12 mouse cellular contexts compared by ENCODE assay signal in the genomic region with DNA sequence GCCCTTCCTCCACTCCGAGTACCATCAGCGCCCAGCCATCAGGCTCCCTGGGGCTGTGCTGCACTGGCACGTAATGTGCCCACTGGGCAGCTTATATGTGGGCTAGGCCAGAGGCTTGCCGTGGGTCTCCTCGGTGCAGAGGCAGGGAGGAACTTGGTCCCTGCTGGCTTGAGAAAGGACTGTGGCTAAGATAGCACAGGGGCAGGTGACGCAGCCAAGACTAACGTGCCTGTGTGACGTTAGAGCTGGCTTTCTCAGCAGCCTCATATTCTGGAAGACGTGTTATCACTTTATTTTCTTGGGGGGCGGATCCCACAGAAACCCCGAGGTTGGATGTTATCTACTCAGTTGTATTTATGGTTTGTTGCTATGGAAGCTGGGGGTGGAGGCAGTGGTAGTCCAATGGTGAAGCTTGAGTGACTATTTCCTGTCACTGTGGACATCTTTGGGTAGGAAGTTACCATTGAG. TPM values are rescaled to one million over a fixed set of nuclear protein-coding genes. Genes with fewer than 3 reads are reported as not detected.
DNase-seq lines count a peak whose midpoint lies in the region; ATAC-seq and TF ChIP-seq lines count a peak whose summit lies in the region.
"Had no signal": no experiment of that assay in that cellular context is flagged by ENCODE, and none has a peak within 500 bp of the region (broad histone marks: within the 10 kb centered on the region; RNA-seq: fewer than 3 reads in every experiment).

No protein-coding gene starts in this region.

- no peak overlapping the region for H3K9ac ChIP-seq in intestine, postnatal 0 days (ENCODE audit: low read depth, low read length)
- H3K9ac ChIP-seq in intestine, embryonic 15.5 days, result no peak overlapping the region
- no peak overlapping the region for H3K9ac ChIP-seq in heart, embryonic 16.5 days (ENCODE audit: low read length)
- no peak overlapping the region for H3K9ac ChIP-seq in hindbrain, embryonic 12.5 days
- H3K9ac ChIP-seq: embryonic facial prominence, embryonic 15.5 days had no signal

- ATAC-seq in intestine, postnatal 0 days, result peak; percentile 18; the same call in 1 of the 2 replicates
- ATAC-seq in intestine, embryonic 15.5 days, result no peak
- ATAC-seq in activated CD4-positive, CD25-positive, alpha-beta regulatory T cell, adult 4 months, result peak; percentile 52
- 0 out of 2 replicates have a peak, but pooled peaks have one; percentile 16 for ATAC-seq in heart, embryonic 16.5 days (replicated peaks; ENCODE audit: extremely low read depth, insufficient read depth, low FRiP score)
- ATAC-seq in megakaryocyte progenitor cell, adult 5-6 weeks (replicated peaks; ENCODE audit: poor library complexity), result peak; percentile 93
- no peak for ATAC-seq in hindbrain, embryonic 12.5 days (ENCODE audit: low FRiP score)

- H3K27ac ChIP-seq in intestine, postnatal 0 days (ENCODE audit: low read depth, low read length), result peak overlapping the region; percentile 11; the same call in 1 of the 2 replicates
- no peak overlapping the region for H3K27ac ChIP-seq in intestine, embryonic 15.5 days
- H3K27ac ChIP-seq in heart, embryonic 16.5 days (ENCODE audit: low read length), result peak overlapping the region; percentile 8; the same call in 1 of the 2 replicates
- no peak overlapping the region for H3K27ac ChIP-seq in layer of hippocampus, adult 2 months
- H3K27ac ChIP-seq in hindbrain, embryonic 12.5 days, result no peak overlapping the region
- H3K27ac ChIP-seq: embryonic facial prominence, embryonic 15.5 days; left cerebral cortex, adult 2 months had no signal

- 61% methylated on average over 11 of the region's 11 CpGs for WGBS in intestine, postnatal 0 days
- WGBS in intestine, embryonic 15.5 days, result 67% methylated on average over 11 of the region's 11 CpGs
- WGBS in heart, embryonic 16.5 days, result 59% methylated on average over 11 of the region's 11 CpGs
- 92% methylated on average over 11 of the region's 11 CpGs for WGBS in hindbrain, embryonic 12.5 days

- H3K9me3 ChIP-seq in intestine, postnatal 0 days (ENCODE audit: control insufficient read depth), result no peaks in the 10 kb centered on the region
- H3K9me3 ChIP-seq in intestine, embryonic 15.5 days, result no peaks in the 10 kb centered on the region
- H3K9me3 ChIP-seq in heart, embryonic 16.5 days (replicated peaks; ENCODE audit: control insufficient read depth, low read length), result no peaks in the 10 kb centered on the region; the same call in 1 of the 2 replicates
- H3K9me3 ChIP-seq in hindbrain, embryonic 12.5 days (replicated peaks), result no peaks in the 10 kb centered on the region
- H3K9me3 ChIP-seq: embryonic facial prominence, embryonic 15.5 days had no signal

- peaks cover 11% of the 10 kb centered on the region; the same call in 1 of the 2 replicates for H3K36me3 ChIP-seq in intestine, postnatal 0 days (ENCODE audit: control insufficient read depth, insufficient read depth)
- H3K36me3 ChIP-seq in intestine, embryonic 15.5 days, result peaks cover 6% of the 10 kb centered on the region
- H3K36me3 ChIP-seq in heart, embryonic 16.5 days (ENCODE audit: control insufficient read depth, insufficient read depth), result peaks cover 14% of the 10 kb centered on the region
- peaks cover 53% of the 10 kb centered on the region for H3K36me3 ChIP-seq in hindbrain, embryonic 12.5 days

- DNase-seq in spleen, postnatal 36 days (ENCODE audit: low spot score in 2 of 2), result no peak
- no peak for DNase-seq in layer of hippocampus, adult 2 months (ENCODE audit: low spot score in 2 of 2)
- DNase-seq: cerebellum, adult 2 months; thymus, adult 2 months had no signal

- peaks cover 8% of the 10 kb centered on the region; the same call in 1 of the 2 replicates for H3K4me1 ChIP-seq in intestine, postnatal 0 days (replicated peaks; ENCODE audit: control insufficient read depth, insufficient read depth, low read length)
- peaks cover 14% of the 10 kb centered on the region for H3K4me1 ChIP-seq in intestine, embryonic 15.5 days (replicated peaks)
- peaks cover 31% of the 10 kb centered on the region for H3K4me1 ChIP-seq in heart, embryonic 16.5 days (ENCODE audit: control insufficient read depth, insufficient read depth, low read length)
- H3K4me1 ChIP-seq in hindbrain, embryonic 12.5 days, result no peaks in the 10 kb centered on the region

- no peak for TF ChIP-seq CTCF in intestine, postnatal 0 days (IDR thresholded peaks at IDR 0.05; ENCODE audit: low read depth)
- no peak for TF ChIP-seq CTCF in layer of hippocampus, adult 2 months (conservative IDR thresholded peaks at IDR 0.05)

- H3K4me3 ChIP-seq in intestine, postnatal 0 days (ENCODE audit: low read depth, low read length), result no peak overlapping the region
- no peak overlapping the region for H3K4me3 ChIP-seq in intestine, embryonic 15.5 days (replicated peaks)
- H3K4me3 ChIP-seq in heart, embryonic 16.5 days (ENCODE audit: low read length), result no peak overlapping the region
- H3K4me3 ChIP-seq in layer of hippocampus, adult 2 months, result no peak overlapping the region
- no peak overlapping the region for H3K4me3 ChIP-seq in hindbrain, embryonic 12.5 days
- H3K4me3 ChIP-seq: embryonic facial prominence, embryonic 15.5 days; left cerebral cortex, adult 2 months had no signal

- no peaks in the 10 kb centered on the region for H3K27me3 ChIP-seq in intestine, postnatal 0 days (replicated peaks; ENCODE audit: control insufficient read depth, insufficient read depth, low read length)
- no peaks in the 10 kb centered on the region for H3K27me3 ChIP-seq in intestine, embryonic 15.5 days (replicated peaks)
- H3K27me3 ChIP-seq in heart, embryonic 16.5 days (ENCODE audit: control insufficient read depth, insufficient read depth, low read length), result no peaks in the 10 kb centered on the region
- no peaks in the 10 kb centered on the region for H3K27me3 ChIP-seq in hindbrain, embryonic 12.5 days
- H3K27me3 ChIP-seq: embryonic facial prominence, embryonic 15.5 days had no signal

- H3K4me2 ChIP-seq in intestine, postnatal 0 days (replicated peaks; ENCODE audit: low read depth), result no peak overlapping the region
- H3K4me2 ChIP-seq in intestine, embryonic 15.5 days (replicated peaks), result no peak overlapping the region
- H3K4me2 ChIP-seq in heart, embryonic 16.5 days (ENCODE audit: low read depth, low read length), result no peak overlapping the region
- no peak overlapping the region for H3K4me2 ChIP-seq in hindbrain, embryonic 12.5 days (replicated peaks)
- H3K4me2 ChIP-seq: embryonic facial prominence, embryonic 15.5 days had no signal

RNA-seq across cellular contexts. Expression of a gene that starts 8.8 kb away (rescaled TPM):
- 18.9 and 19.4 TPM in 2 replicates for polyA plus RNA-seq in intestine, postnatal 0 days (2015; fragmentation: Nextera tagmentation; extraction: Ambion mirVana)
- 14.3 and 15.1 TPM in 2 replicates for polyA plus RNA-seq in intestine, embryonic 15.5 days (2015; fragmentation: Nextera tagmentation; extraction: Ambion mirVana)
- 10 to 100 TPM; 25.1 to 28.8 TPM for polyA plus RNA-seq in activated CD4-positive, CD25-positive, alpha-beta regulatory T cell, adult 4 months (2017; shearing (Covaris generic))
- 35.5 and 35.7 TPM in 2 replicates for polyA plus RNA-seq in heart, embryonic 16.5 days (2015; fragmentation: Nextera tagmentation; extraction: Ambion mirVana)
- 89.7 and 162 TPM in 2 replicates for total RNA-seq in megakaryocyte progenitor cell, adult 5-6 weeks (2015)
- 16.1 and 29.6 TPM in 2 replicates for total RNA-seq in megakaryocyte progenitor cell, adult 5-6 weeks (2017)
- total RNA-seq in layer of hippocampus, adult 2 months (2021), result 10 to 100 TPM; 14.9 to 20.9 TPM
- polyA plus RNA-seq in hindbrain, embryonic 12.5 days (2016; fragmentation: Nextera tagmentation; extraction: Ambion mirVana), result 33.0 and 38.5 TPM in 2 replicates

RNA-seq across cellular contexts. Expression of a gene that starts 9.4 kb away (rescaled TPM):
- 48.6 TPM in 2 replicates for polyA plus RNA-seq in intestine, postnatal 0 days (2015; fragmentation: Nextera tagmentation; extraction: Ambion mirVana)
- polyA plus RNA-seq in intestine, embryonic 15.5 days (2015; fragmentation: Nextera tagmentation; extraction: Ambion mirVana), result 97.0 and 100 TPM in 2 replicates
- polyA plus RNA-seq in activated CD4-positive, CD25-positive, alpha-beta regulatory T cell, adult 4 months (2017; shearing (Covaris generic)), result 10 to 100 TPM; 39.5 to 45.7 TPM
- polyA plus RNA-seq in heart, embryonic 16.5 days (2015; fragmentation: Nextera tagmentation; extraction: Ambion mirVana), result 82.7 and 84.9 TPM in 2 replicates
- 99.7 and 123 TPM in 2 replicates for total RNA-seq in megakaryocyte progenitor cell, adult 5-6 weeks (2015)
- 42.2 and 48.3 TPM in 2 replicates for total RNA-seq in megakaryocyte progenitor cell, adult 5-6 weeks (2017)
- total RNA-seq in layer of hippocampus, adult 2 months (2021), result 100 to 1,000 TPM; 121 to 124 TPM
- 85.3 and 90.3 TPM in 2 replicates for polyA plus RNA-seq in hindbrain, embryonic 12.5 days (2016; fragmentation: Nextera tagmentation; extraction: Ambion mirVana)

Comparison
In these comparisons a context has a peak if more than half of its experiments do, and no peak if none do; other contexts are left out.
1. ATAC-seq: peak in intestine, postnatal 0 days (single experiment), activated CD4-positive, CD25-positive, alpha-beta regulatory T cell, adult 4 months (single experiment), heart, embryonic 16.5 days (single experiment) and megakaryocyte progenitor cell, adult 5-6 weeks (single experiment); none in intestine, embryonic 15.5 days (single experiment) and hindbrain, embryonic 12.5 days (single experiment).
2. H3K27ac ChIP-seq: peak in intestine, postnatal 0 days (single experiment) and heart, embryonic 16.5 days (single experiment); none in intestine, embryonic 15.5 days (single experiment), layer of hippocampus, adult 2 months (single experiment) and hindbrain, embryonic 12.5 days (single experiment).